Mouse (Mus musculus) MEL (cell line): Measurements from ENCODE around the gene Tcte2.

Experiments used
- CHD2 ChIP-seq: IDR thresholded peaks from 2 replicates; pipeline ENCODE4 v1.6.1; 2011; ENCODE audit warnings: low read length, improper control_type of control experiment
- CTCF ChIP-seq, 3 experiments: IDR thresholded peaks in 2 of 3; conservative IDR thresholded peaks in 1 of 3; 2 replicates each; pipeline ENCODE4 v1.5.1; 2011 to 2012; ENCODE audit warnings: low read length in 3 of 3, low read depth in 2 of 3, mild to moderate bottlenecking in 2 of 3, improper control_type of control experiment in 1 of 3, inconsistent platforms in 1 of 3, mixed read lengths in 1 of 3, moderate library complexity in 1 of 3; ENCODE audit not compliant: control insufficient read depth in 1 of 3, insufficient read depth in 1 of 3, poor library complexity in 1 of 3, severe bottlenecking in 1 of 3
- E2F4 ChIP-seq: IDR thresholded peaks from 2 replicates; pipeline ENCODE4 v1.6.1; 2011; ENCODE audit warnings: low read depth, low read length, improper control_type of control experiment, borderline replicate concordance
- EP300 ChIP-seq, 2 experiments: IDR thresholded peaks; 2 replicates each; pipeline ENCODE4 v1.6.1; 2011; ENCODE audit warnings: improper control_type of control experiment in 2 of 2, low read length in 2 of 2, low read depth in 1 of 2, mild to moderate bottlenecking in 1 of 2
- GABPA ChIP-seq: IDR thresholded peaks from 2 replicates; pipeline ENCODE4 v1.6.1; 2012; ENCODE audit warnings: low read depth, mild to moderate bottlenecking, inconsistent platforms, low read length, improper control_type of control experiment, moderate library complexity
- GATA1 ChIP-seq: IDR thresholded peaks from 2 replicates; pipeline ENCODE4 v1.6.1; 2011; ENCODE audit warnings: low read depth, low read length, improper control_type of control experiment
- KAT2A ChIP-seq: conservative IDR thresholded peaks from 2 replicates; pipeline ENCODE4 v1.6.1; 2012; ENCODE audit warnings: low read depth, low read length, improper control_type of control experiment, inconsistent platforms
- MYC ChIP-seq: IDR thresholded peaks from 2 replicates; pipeline ENCODE4 v1.6.1; 2011; ENCODE audit warnings: low read depth, mild to moderate bottlenecking, low read length, improper control_type of control experiment, moderate library complexity
- POLR2A ChIP-seq, 2 experiments: IDR thresholded peaks; 2 replicates each; pipeline ENCODE4 v1.6.1; 2011 to 2012; ENCODE audit warnings: low read length in 2 of 2, mild to moderate bottlenecking in 2 of 2, control low read depth in 1 of 2, improper control_type of control experiment in 1 of 2, low read depth in 1 of 2, moderate library complexity in 1 of 2; ENCODE audit not compliant: control insufficient read depth in 1 of 2, insufficient read depth in 1 of 2, poor library complexity in 1 of 2
- RCOR1 ChIP-seq: IDR thresholded peaks from 2 replicates; pipeline ENCODE4 v1.6.1; 2012; ENCODE audit warnings: low read depth, mild to moderate bottlenecking, inconsistent platforms, low read length, improper control_type of control experiment
- SIN3A ChIP-seq: IDR thresholded peaks from 2 replicates; pipeline ENCODE4 v1.6.1; 2012; ENCODE audit warnings: low read length, improper control_type of control experiment, inconsistent platforms
- USF1 ChIP-seq: IDR thresholded peaks from 2 replicates; pipeline ENCODE4 v1.6.1; 2014; ENCODE audit warnings: low read depth, mild to moderate bottlenecking, inconsistent platforms, low read length, improper control_type of control experiment, moderate library complexity
- ZNF384 ChIP-seq: IDR thresholded peaks from 2 replicates; pipeline ENCODE4 v1.6.1; 2012; ENCODE audit warnings: low read depth, mild to moderate bottlenecking, inconsistent platforms, low read length, improper control_type of control experiment

DNA sequence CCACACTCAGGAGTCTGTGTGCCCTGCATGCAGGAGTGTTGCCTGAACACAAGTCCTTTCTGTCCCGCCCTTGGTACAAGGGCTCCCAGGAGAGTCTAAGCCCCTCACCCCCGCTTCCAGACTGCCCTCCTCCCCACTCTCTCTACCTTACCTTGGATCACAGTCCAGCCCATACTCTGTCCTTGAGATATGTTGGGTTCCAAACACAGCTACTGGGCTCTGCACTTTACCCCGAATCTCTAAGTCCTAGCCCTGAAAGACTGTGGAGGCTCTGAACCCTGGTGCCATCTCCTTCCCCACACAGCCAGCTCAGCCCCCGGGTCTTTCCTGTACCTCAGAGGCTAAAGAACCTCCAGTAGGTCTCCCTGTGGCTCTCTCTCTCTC, 78.6 kb downstream of the Tcte2 start:
- no peak for TF ChIP-seq ZNF384
- TF ChIP-seq CTCF (IDR thresholded peaks at IDR 0.05 in 2 of 3, conservative IDR thresholded peaks at IDR 0.05 in 1 of 3; ENCODE audit: control insufficient read depth in 1 of 3, insufficient read depth in 1 of 3, low read depth in 2 of 3, low read length in 3 of 3, poor library complexity in 1 of 3, severe bottlenecking in 1 of 3) = no peak
- TF ChIP-seq GABPA = no peak
- TF ChIP-seq RCOR1 = no peak
- TF ChIP-seq MYC = no peak
- TF ChIP-seq EP300 (IDR thresholded peaks at IDR 0.05; ENCODE audit: low read depth in 1 of 2, low read length in 2 of 2) = no peak
- no peak for TF ChIP-seq GATA1
- no peak for TF ChIP-seq USF1
- no peak for TF ChIP-seq CHD2
- TF ChIP-seq POLR2A (IDR thresholded peaks at IDR 0.05; ENCODE audit: control insufficient read depth in 1 of 2, insufficient read depth in 1 of 2, low read depth in 1 of 2, low read length in 2 of 2, poor library complexity in 1 of 2) = no peak
- no peak for TF ChIP-seq E2F4
- TF ChIP-seq KAT2A = no peak
- no peak for TF ChIP-seq SIN3A
